Mouse (Mus musculus): ENCODE measurements around the gene Tuba3a. TPM values are rescaled to one million over a fixed set of nuclear protein-coding genes. Genes with fewer than 3 reads are reported as not detected.

Tuba3a gene
- polyA plus RNA-seq, 1 experiment from 2014 or later = 0.26 TPM

DNA sequence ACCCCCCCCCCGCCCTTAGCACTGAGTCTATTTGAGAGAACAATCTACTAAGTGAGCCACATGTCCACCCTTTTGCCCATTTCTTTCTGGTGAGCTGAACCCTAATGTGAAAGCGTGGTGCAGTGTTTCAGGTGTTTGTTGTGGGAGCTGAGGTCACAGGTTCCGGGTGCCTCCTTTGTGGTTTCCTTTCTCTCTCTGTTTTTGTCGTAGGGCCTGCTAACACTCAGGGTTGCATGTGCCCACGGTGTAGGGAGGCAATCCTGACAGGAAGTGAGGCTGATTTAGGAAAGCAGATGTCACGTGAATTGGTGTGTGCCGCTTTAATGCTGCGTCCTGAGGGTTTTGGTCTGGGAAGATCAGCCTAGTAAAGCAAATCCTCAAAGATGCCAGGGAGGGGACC, 44.3 kb downstream of the Tuba3a start:
- Histone ChIP-seq H3K4me2 (ENCODE audit: low read depth, low read length) (no peak overlapping the region), H3K4me3 (replicated peaks; ENCODE audit: low read length) (no peak overlapping the region), H3K9me3 (replicated peaks; ENCODE audit: control insufficient read depth, low read length) (no peaks in the 10 kb centered on the region), H3K9ac (ENCODE audit: low read length) (no peak overlapping the region), H3K27ac (ENCODE audit: low read length) (no peak overlapping the region), H3K4me1 (ENCODE audit: control insufficient read depth, insufficient read depth, low read length) (no peaks in the 10 kb centered on the region), H3K27me3 (ENCODE audit: control insufficient read depth, insufficient read depth, low read length) (no peaks in the 10 kb centered on the region), H3K36me3 (ENCODE audit: control insufficient read depth, insufficient read depth, low read length) (no peaks in the 10 kb centered on the region)
- 81% methylated on average over 8 of the region's 8 CpGs for WGBS
- no peak for ATAC-seq (ENCODE audit: insufficient read depth, low FRiP score)

- H3K4me3 ChIP-seq (replicated peaks; ENCODE audit: low read length) = no peak overlapping the region
- no peaks in the 10 kb centered on the region for H3K36me3 ChIP-seq (ENCODE audit: control insufficient read depth, insufficient read depth, low read length)
- no peak overlapping the region for H3K4me2 ChIP-seq (ENCODE audit: low read depth, low read length)
- 78% methylated on average over 5 of the region's 5 CpGs for WGBS
- H3K9me3 ChIP-seq (replicated peaks; ENCODE audit: control insufficient read depth, low read length) = no peaks in the 10 kb centered on the region
- H3K27me3 ChIP-seq (ENCODE audit: control insufficient read depth, insufficient read depth, low read length) = no peaks in the 10 kb centered on the region
- no peaks in the 10 kb centered on the region for H3K4me1 ChIP-seq (ENCODE audit: control insufficient read depth, insufficient read depth, low read length)
- no peak overlapping the region for H3K27ac ChIP-seq (ENCODE audit: low read length)
- ATAC-seq (ENCODE audit: insufficient read depth, low FRiP score) = no peak
- H3K9ac ChIP-seq (ENCODE audit: low read length) = no peak overlapping the region
These were observed 45.2 kb downstream of the Tuba3a start for GRCm38 (mm10) chr6:125240617-125241016.

DNA sequence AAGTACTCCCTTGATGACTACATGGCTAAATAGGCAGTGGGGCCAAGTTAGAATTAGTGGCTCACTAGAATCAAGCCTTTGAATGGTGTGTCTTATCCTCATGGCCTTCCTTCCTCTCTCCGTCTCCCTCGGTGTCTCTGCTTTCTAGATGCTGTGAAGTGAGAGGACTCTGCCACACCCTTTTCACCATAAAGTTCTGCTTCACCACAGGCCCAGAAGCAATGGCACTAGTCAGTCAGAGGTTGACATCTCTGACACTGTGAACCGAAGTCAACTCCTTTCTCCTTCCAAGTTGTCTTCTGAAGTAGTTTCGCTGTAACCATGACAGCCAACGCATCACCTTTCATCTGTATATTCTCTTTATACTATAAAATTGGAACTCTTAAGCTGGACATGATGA, 46.3 kb downstream of the Tuba3a start:
- WGBS = 91% methylated on average over 5 of the region's 5 CpGs
- no peak overlapping the region for H3K9ac ChIP-seq (ENCODE audit: low read length)

DNA sequence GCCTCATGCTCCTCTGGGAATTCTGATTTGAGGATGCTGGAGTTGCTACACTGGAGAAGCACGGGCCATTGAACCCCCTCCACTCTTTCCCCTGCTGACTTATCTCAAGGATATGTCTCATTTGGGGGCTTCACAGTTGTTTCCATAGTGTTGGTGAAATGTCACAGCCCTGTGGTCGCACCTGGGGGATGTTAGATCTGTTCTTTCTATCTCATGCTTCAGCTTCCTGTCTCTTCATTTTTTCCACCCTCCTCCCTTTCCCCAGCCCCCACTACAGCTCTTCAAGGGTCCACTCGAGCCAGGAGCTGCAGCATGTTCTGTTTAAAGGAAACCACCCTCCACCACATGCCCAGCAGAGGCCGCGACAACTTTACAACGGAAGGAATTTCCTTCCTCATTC, 47.4 kb downstream of the Tuba3a start:
- H3K27me3 ChIP-seq (ENCODE audit: control insufficient read depth, insufficient read depth, low read length) = no peaks in the 10 kb centered on the region
- 61% methylated on average over 6 of the region's 6 CpGs for WGBS
- H3K27ac ChIP-seq (ENCODE audit: low read length) = no peak overlapping the region
- H3K4me2 ChIP-seq (ENCODE audit: low read depth, low read length) = no peak overlapping the region
- no peak overlapping the region for H3K9ac ChIP-seq (ENCODE audit: low read length)
- H3K4me1 ChIP-seq (ENCODE audit: control insufficient read depth, insufficient read depth, low read length) = peaks cover 8% of the 10 kb centered on the region; the same call in 1 of the 2 replicates
- H3K36me3 ChIP-seq (ENCODE audit: control insufficient read depth, insufficient read depth, low read length) = no peaks in the 10 kb centered on the region
- H3K4me3 ChIP-seq (replicated peaks; ENCODE audit: low read length) = no peak overlapping the region
- no peaks in the 10 kb centered on the region for H3K9me3 ChIP-seq (replicated peaks; ENCODE audit: control insufficient read depth, low read length)
- no peak for ATAC-seq (ENCODE audit: insufficient read depth, low FRiP score)

More for the DNA sequence above, 46.3 kb downstream of the Tuba3a start:
- no peaks in the 10 kb centered on the region for H3K9me3 ChIP-seq (replicated peaks; ENCODE audit: control insufficient read depth, low read length)
- no peak overlapping the region for H3K4me2 ChIP-seq (ENCODE audit: low read depth, low read length)
- H3K27me3 ChIP-seq (ENCODE audit: control insufficient read depth, insufficient read depth, low read length) = no peaks in the 10 kb centered on the region
- H3K27ac ChIP-seq (ENCODE audit: low read length) = no peak overlapping the region
- no peak for ATAC-seq (ENCODE audit: insufficient read depth, low FRiP score)
- H3K36me3 ChIP-seq (ENCODE audit: control insufficient read depth, insufficient read depth, low read length) = no peaks in the 10 kb centered on the region
- no peaks in the 10 kb centered on the region for H3K4me1 ChIP-seq (ENCODE audit: control insufficient read depth, insufficient read depth, low read length)
- H3K4me3 ChIP-seq (replicated peaks; ENCODE audit: low read length) = no peak overlapping the region

- no peak for ATAC-seq (ENCODE audit: insufficient read depth, low FRiP score)
- Histone ChIP-seq H3K36me3 (ENCODE audit: control insufficient read depth, insufficient read depth, low read length) (no peaks in the 10 kb centered on the region), H3K9me3 (replicated peaks; ENCODE audit: control insufficient read depth, low read length) (no peaks in the 10 kb centered on the region)
These were observed 48.4 kb downstream of the Tuba3a start for GRCm38 (mm10) chr6:125237421-125237820.

DNA sequence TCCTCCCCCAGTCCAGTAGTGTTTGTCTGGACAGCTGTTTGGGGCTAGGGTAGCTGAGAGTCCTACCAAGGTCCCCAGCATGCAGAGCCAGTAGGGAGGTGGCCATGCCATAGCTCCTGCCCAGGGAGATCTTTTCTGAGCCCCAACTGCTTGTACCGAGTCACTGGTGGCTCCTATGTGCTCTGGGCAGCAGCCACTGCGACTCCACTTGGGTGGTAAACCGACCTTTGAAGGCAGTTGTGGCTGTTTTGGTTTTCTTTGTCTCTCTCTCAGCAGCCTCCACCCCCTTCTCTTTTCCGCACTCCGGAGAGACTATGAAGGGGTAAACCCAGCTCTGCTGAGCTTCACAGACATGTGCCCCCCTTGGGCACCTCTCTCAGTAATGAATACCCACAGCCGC, 49.1 kb downstream of the Tuba3a start, which contains the start of gene Cd27:
TSS of gene Cd27 (minus strand) at position 229 of the 400 bp plus-strand sequence.
- no peaks in the 10 kb centered on the region for H3K9me3 ChIP-seq (replicated peaks; ENCODE audit: control insufficient read depth, low read length)
- H3K27me3 ChIP-seq (ENCODE audit: control insufficient read depth, insufficient read depth, low read length) = no peaks in the 10 kb centered on the region
- 62% methylated on average over 6 of the region's 6 CpGs for WGBS
- H3K36me3 ChIP-seq (ENCODE audit: control insufficient read depth, insufficient read depth, low read length) = no peaks in the 10 kb centered on the region
- H3K4me3 ChIP-seq (replicated peaks; ENCODE audit: low read length) = no peak within 1 kb of the TSS
- H3K27ac ChIP-seq (ENCODE audit: low read length) = no peak within 1 kb of the TSS
- H3K9ac ChIP-seq (ENCODE audit: low read length) = no peak within 1 kb of the TSS
- no peak within 1 kb of the TSS for H3K4me2 ChIP-seq (ENCODE audit: low read depth, low read length)
- H3K4me1 ChIP-seq (ENCODE audit: control insufficient read depth, insufficient read depth, low read length) = peaks cover 14% of the 10 kb centered on the region; the same call in 1 of the 2 replicates
- no peak for ATAC-seq (ENCODE audit: insufficient read depth, low FRiP score)

More at GRCm38 (mm10) chr6:125237421-125237820, 48.4 kb downstream of the Tuba3a start:
- 75% methylated on average over 4 of the region's 4 CpGs for whole genome bisulfite sequencing
- Histone ChIP-seq H3K4me3 (replicated peaks; ENCODE audit: low read length) (no peak overlapping the region), H3K4me1 (ENCODE audit: control insufficient read depth, insufficient read depth, low read length) (peaks cover 8% of the 10 kb centered on the region; the same call in 1 of the 2 replicates), H3K27me3 (ENCODE audit: control insufficient read depth, insufficient read depth, low read length) (no peaks in the 10 kb centered on the region), H3K27ac (ENCODE audit: low read length) (no peak overlapping the region), H3K4me2 (ENCODE audit: low read depth, low read length) (no peak overlapping the region), H3K9ac (ENCODE audit: low read length) (no peak overlapping the region)

DNA sequence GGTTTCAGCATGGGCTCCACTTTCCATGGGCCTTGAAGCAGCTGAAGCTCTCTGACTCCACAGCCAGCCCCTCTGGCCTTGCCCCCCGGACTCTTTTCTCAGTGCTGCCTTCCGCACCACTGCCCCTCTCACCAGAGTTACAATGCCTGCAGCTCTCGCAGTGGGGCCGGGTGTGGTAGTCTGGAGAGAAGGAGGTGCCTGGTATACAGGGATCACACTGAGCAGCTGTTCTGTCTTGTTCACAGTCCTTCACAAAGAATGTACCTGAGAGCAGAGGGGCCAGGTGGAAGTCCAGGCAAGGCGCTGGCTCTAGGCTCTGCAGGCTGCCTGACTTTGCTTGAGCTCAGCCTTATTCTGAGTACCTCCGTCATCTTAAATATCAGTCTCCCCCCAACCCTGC, 49.5 kb downstream of the Tuba3a start:
- no peak overlapping the region for H3K4me2 ChIP-seq (ENCODE audit: low read depth, low read length)
- WGBS = 77% methylated on average over 6 of the region's 6 CpGs
- H3K9ac ChIP-seq (ENCODE audit: low read length) = no peak overlapping the region
- peaks cover 15% of the 10 kb centered on the region; the same call in 1 of the 2 replicates for H3K4me1 ChIP-seq (ENCODE audit: control insufficient read depth, insufficient read depth, low read length)
- no peak overlapping the region for H3K27ac ChIP-seq (ENCODE audit: low read length)
- H3K27me3 ChIP-seq (ENCODE audit: control insufficient read depth, insufficient read depth, low read length) = no peaks in the 10 kb centered on the region
- H3K4me3 ChIP-seq (replicated peaks; ENCODE audit: low read length) = no peak overlapping the region
- no peaks in the 10 kb centered on the region for H3K9me3 ChIP-seq (replicated peaks; ENCODE audit: control insufficient read depth, low read length)
- H3K36me3 ChIP-seq (ENCODE audit: control insufficient read depth, insufficient read depth, low read length) = no peaks in the 10 kb centered on the region
- ATAC-seq (ENCODE audit: insufficient read depth, low FRiP score) = no peak

DNA sequence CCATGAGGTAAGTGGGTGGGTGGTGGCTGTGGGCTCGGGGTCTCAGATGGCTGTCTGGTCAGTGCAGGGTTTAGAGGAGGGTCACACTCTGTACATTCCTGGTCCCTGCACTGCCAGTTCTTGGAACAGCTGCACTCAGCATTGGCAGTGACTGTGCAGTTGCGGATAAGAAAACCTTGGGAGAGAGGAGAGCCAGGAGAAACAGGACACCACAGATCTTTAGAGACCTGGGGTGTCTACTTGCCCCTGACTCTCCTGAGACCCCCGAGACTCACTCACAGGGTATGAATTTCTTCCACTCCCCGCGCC, 51.4 kb downstream of the Tuba3a start:
- Histone ChIP-seq H3K9ac (ENCODE audit: low read length) (no peak overlapping the region), H3K27ac (ENCODE audit: low read length) (no peak overlapping the region)
- 55% methylated on average over 5 of the region's 5 CpGs for WGBS

GRCm38 (mm10) chr6:125233816-125234519, 51.9 kb downstream of the Tuba3a start:
- ATAC-seq (ENCODE audit: insufficient read depth, low FRiP score) = no peak
- Histone ChIP-seq H3K9ac (ENCODE audit: low read length) (no peak overlapping the region), H3K9me3 (replicated peaks; ENCODE audit: control insufficient read depth, low read length) (no peaks in the 10 kb centered on the region), H3K36me3 (ENCODE audit: control insufficient read depth, insufficient read depth, low read length) (no peaks in the 10 kb centered on the region), H3K27me3 (ENCODE audit: control insufficient read depth, insufficient read depth, low read length) (no peaks in the 10 kb centered on the region), H3K4me3 (replicated peaks; ENCODE audit: low read length) (no peak overlapping the region), H3K4me2 (ENCODE audit: low read depth, low read length) (no peak overlapping the region), H3K27ac (ENCODE audit: low read length) (no peak overlapping the region), H3K4me1 (ENCODE audit: control insufficient read depth, insufficient read depth, low read length) (peaks cover 19% of the 10 kb centered on the region; the same call in 1 of the 2 replicates)
- WGBS = 46% methylated on average over 7 of the region's 7 CpGs

More for the DNA sequence above, 51.4 kb downstream of the Tuba3a start:
- H3K9me3 ChIP-seq (replicated peaks; ENCODE audit: control insufficient read depth, low read length) = no peaks in the 10 kb centered on the region
- no peak overlapping the region for H3K4me3 ChIP-seq (replicated peaks; ENCODE audit: low read length)
- no peak overlapping the region for H3K4me2 ChIP-seq (ENCODE audit: low read depth, low read length)
- no peaks in the 10 kb centered on the region for H3K36me3 ChIP-seq (ENCODE audit: control insufficient read depth, insufficient read depth, low read length)
- H3K27me3 ChIP-seq (ENCODE audit: control insufficient read depth, insufficient read depth, low read length) = no peaks in the 10 kb centered on the region
- no peak for ATAC-seq (ENCODE audit: insufficient read depth, low FRiP score)
- peaks cover 19% of the 10 kb centered on the region; the same call in 1 of the 2 replicates for H3K4me1 ChIP-seq (ENCODE audit: control insufficient read depth, insufficient read depth, low read length)
